Mouse (Mus musculus): ENCODE measurements around the gene Sde2.
A peak's percentile ranks its signal among the peaks of the same experiment; 100 is the strongest.
"Not testable (repeated sequence)": the region's sequence is repeated elsewhere in the genome, so short reads cannot be mapped to it uniquely, and the experiment has no call there.

Gene Sde2

DNA sequence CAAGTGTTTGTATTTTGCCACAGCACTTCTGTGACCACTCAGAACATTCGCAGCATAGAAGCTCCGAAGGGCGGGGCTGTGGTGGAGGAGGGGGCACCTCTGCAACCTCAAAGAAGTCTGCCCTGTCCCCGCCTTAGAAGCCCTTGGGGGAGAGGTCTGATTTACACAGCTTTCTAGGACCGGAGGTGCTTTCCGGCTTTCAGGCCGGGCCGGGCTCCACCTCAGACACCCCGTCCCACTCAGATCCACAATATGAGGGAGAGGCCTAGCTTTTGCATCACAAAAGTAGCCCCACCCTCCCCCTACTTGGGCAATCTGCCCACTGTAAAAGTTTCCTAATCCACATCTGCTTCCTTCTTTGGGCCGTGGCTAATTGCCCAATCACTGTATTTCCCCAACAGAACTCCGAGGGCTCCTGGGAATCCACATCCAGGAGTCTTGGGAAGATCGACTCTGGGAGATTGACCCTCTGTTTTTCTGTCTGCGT lies 37.7 kb downstream of the Sde2 start:
- DNase-seq (ENCODE audit: low spot score in 2 of 2): peak; percentile 74 to 89

DNA sequence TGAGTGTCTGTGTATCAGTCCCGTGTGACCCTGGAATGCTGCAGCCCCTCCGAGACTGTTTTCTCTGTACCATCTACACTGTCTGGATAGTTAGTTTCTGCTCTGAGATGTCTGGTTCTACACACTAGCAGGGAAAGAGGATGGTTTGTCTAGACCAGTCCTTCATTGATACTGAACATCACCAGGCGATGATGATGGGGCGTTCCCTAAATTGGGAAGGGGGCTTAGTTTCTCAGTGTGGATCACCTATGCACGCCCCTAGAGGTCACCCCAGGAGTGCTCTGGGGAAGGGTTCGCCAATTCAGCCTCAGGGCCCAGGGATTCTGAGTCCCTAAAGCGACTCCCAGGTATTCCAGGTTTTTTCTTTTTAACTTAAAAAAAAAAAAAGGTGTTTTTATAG lies 38.2 kb downstream of the Sde2 start:
- DNase-seq (ENCODE audit: low spot score in 2 of 2): no peak

DNA sequence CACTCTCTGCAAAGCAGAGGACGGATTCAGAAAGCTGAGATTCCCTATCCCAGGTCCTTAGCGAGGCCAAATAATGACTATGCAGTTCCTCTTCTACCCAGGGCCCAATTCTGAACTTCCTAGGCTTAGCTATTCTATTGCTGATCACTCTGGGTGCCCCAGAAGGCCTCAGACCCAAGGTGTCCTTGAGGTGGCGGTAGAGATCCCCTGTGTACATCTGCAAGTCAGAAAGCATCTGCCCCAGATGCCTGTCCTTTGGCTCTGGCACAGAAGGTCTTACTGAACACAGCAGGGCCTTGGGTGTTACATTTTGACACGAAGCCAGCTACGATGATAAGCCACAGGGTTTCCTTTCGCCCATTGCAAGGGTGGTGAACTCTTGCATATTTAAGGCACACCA lies 38.9 kb downstream of the Sde2 start:
- DNase-seq (ENCODE audit: low spot score in 2 of 2): no peak

DNA sequence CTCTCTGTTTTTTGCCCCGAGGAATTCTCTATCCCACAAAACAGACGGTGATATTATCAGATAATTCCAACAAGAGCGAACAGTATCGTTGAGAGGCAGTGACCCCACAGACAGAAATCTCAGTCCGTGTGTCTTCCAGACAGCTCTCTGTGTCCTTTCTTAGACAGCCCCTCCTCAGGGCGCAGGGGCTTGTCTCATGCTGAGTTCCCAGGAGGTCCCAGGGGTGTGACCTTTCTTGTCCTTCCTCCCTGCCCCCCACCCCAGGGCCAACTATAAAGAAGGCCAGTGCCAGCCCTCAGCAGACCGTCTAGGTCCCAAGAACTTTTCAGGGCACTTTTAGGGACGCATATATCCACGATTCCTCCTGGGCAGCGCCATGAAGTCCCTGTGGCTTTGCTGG lies 41.9 kb downstream of the Sde2 start, which contains the start of gene Lefty2:
Gene Lefty2, plus strand, starts transcription at position 301 of the 400 bp plus-strand sequence.
- no peak for DNase-seq (ENCODE audit: low spot score in 2 of 2)

DNA sequence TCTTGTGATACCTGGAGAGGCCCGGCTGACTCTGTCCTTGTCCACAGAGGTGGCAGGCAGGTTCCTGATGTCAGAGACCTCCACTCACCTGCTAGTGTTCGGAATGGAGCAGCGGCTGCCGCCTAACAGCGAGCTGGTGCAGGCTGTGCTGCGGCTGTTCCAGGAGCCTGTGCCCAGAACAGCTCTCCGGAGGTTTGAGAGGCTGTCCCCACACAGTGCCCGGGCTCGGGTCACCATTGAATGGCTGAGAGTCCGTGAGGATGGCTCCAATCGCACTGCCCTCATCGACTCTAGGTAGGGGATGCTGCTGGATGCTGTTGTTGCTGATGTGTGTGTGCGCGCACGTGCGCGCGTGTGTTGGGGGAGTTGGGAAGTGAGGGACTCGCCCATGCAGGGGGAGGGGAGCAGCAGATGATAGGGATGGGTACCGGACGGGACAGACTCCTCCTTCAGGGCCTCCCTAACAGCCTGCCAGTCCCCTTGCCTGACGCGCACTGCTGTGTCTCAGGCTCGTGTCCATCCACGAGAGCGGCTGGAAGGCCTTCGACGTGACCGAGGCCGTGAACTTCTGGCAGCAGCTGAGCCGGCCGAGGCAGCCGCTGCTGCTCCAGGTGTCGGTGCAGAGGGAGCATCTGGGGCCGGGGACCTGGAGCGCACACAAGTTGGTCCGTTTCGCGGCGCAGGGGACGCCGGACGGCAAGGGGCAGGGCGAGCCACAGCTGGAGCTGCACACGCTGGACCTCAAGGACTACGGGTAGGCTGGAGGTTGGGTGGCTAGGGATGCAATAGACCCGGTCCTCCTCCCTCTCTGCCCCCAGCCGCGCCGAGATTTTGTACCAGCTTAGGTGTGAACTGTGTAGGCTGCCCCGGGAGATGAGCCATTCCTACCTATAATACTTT lies 43.4 kb downstream of the Sde2 start:
- not testable (repeated sequence) for DNase-seq (ENCODE audit: low spot score in 2 of 2)

DNA sequence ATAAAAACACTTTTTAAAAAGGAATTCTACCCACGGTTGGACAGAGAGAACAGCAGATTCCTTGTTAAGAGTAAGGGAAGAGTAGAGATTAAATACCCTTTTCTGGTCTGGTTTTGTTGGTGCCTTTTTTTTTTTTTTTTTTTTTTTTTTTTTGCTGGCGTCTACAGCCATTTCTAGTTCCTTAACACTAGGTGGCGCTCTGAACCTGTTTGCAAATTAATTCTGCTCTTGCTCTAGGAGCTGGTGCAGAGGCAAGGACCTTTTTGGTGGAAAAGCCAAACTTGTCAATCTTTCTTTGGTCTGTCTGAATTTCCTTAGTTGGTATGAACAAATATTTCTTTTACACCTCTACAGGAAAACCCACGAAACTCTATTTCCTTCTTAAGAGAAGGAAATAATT lies 50.2 kb downstream of the Sde2 start:
- DNase-seq (ENCODE audit: low spot score in 2 of 2): no peak

DNA sequence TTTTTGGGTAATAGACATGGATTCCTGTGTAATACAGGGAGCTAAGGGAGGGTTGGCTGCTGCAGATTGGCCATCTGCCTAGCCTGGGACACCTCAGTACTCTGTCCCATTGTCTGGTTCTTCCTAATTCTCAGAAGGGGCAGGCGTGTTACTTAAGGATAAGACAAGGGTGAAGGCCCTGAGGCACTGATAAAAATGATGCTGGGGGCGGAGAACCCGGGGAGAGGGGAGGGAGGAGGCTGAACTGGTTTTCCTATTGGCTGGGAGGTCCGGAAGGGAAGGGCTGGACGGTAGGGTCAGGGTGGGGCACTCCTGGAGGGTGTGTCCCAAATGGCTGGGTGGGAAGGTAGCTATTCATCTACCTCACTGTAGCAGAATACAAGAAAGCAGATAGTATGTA lies 52.0 kb downstream of the Sde2 start:
- no peak for DNase-seq (ENCODE audit: low spot score in 2 of 2)

DNA sequence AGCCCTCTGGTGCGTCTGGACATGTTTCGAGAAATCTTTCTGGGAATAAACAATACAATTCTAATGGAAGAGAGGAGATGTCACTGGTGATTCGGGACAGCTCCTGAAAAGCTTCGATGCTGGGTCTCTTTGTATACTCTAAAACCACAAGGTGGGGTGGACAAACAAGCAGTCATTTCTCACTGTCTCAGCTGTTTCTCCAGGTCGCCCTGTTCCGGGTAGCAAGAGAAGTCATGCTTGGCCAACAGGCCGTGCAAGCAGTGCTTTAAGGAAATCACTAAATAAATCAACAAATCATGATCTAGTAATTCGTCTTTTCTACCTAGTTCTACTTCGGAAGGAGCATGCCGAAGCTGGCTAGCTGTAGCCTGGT lies 52.7 kb downstream of the Sde2 start:
- no peak for DNase-seq (ENCODE audit: low spot score in 2 of 2)

DNA sequence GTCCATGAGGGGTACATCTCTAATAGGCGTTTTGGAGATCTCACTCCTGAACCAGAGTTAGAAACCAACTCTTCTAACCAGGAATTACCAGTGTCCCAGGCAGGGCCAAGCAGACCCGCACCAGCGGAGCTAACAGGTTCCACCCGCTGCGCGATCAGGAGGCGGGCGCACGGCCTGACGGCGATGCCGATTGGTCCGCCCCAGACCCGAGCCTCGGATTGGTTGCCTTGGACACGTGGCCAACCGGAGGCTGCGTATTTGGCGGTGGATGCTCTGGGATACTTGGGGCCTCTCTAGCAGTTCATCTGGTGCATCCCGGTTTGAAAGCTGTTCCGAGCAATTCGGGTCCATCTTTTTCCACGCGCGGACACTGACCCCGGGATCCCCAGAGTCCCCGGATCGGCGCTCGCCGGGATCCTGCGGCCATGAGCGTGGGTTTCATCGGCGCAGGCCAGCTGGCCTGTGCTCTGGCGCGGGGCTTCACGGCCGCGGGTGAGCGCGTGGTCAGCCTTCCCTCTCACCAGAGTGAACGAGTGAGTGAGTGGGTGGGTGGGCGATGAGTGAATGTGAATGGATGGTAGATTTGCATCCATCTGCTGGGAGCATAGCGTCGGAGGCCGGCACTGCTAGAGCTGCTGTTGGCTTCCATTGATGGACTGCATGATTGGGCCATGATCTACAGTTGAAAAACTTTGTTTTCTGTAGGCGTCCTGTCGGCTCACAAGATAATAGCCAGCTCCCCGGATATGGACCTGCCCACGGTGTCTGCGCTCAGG lies 53.3 kb downstream of the Sde2 start, which contains the start of gene Pycr2:
Gene Pycr2, plus strand, starts transcription at position 255 of the 776 bp plus-strand sequence.
- DNase-seq (ENCODE audit: low spot score in 2 of 2): peak; percentile 88 to 89

DNA sequence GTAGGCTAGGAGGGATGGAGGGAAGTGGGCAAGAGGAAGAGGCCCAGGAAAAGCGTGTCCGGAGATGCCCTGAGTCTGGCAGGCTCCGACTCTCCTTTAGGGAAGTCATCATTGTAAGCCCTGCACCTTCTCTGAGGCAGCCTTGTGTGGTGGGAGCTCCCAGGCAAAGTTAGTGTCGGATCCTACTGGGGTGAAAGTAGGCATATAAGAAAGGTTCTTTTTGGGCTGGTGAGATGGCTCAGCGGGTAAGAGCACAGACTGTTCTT lies 53.8 kb downstream of the Sde2 start:
- DNase-seq (ENCODE audit: low spot score in 2 of 2): no peak

DNA sequence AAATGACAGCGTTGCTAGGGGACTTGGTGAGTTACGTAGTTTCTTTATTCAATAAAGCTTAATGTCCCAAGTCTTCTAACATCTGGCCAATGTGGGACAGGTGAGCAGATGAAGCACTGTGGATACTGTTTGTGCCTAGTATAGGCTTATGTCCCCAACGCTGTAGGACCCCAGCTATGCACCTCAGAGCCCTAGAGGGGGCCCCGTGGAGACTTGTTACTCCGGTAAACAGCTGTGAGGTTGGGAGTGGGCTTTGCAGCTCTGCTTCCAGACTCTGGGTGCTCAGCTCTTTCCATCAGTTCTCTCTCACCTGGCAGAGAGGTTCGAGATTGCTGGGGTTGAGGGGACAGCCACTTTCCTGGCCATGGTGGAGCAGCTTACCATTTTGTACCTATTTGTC lies 54.4 kb downstream of the Sde2 start:
- no peak for DNase-seq (ENCODE audit: low spot score in 2 of 2)

DNA sequence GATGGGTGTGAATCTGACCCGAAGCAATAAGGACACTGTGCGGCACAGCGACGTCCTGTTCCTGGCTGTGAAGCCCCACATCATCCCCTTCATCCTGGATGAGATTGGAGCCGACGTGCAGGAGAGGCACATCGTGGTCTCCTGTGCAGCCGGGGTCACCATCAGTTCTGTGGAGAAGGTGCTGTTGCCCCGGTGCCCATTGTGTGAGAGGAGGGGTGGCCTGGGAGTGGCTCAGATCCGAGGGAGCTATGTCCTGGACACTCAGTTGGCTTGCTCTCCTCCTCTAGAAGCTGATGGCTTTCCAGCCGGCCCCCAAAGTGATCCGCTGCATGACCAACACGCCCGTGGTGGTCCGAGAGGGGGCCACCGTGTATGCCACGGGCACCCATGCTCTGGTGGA lies 54.9 kb downstream of the Sde2 start:
- no peak for DNase-seq (ENCODE audit: low spot score in 2 of 2)

DNA sequence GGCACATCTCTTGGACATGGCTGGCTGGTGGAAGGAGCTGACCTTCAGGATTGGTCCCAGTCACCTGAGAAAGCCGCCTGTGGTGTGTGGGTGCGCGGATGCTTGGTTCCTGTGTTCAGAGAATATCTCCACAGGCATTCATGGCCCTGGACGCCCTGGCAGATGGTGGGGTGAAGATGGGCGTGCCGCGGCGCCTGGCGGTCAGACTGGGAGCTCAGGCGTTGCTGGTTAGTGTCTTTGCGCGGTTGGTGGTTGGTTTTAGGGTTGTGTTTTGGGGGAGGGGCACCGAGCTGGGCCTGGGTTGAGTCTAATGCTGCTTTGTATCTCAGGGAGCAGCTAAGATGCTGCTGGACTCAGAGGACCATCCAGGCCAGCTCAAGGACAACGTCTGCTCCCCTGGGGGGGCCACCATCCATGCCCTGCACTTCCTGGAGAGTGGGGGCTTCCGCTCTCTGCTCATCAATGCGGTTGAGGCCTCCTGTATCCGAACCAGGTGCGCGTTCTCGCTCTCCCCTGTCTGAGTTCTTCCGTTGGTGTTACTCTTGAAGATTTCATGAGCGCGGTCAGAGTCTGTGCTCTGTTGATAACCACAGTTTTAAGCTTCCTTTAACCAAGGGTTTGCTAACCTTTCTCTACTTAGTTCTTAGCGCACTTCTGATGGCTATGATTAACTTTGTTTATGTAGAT lies 55.7 kb downstream of the Sde2 start:
- no peak for DNase-seq (ENCODE audit: low spot score in 2 of 2)

DNA sequence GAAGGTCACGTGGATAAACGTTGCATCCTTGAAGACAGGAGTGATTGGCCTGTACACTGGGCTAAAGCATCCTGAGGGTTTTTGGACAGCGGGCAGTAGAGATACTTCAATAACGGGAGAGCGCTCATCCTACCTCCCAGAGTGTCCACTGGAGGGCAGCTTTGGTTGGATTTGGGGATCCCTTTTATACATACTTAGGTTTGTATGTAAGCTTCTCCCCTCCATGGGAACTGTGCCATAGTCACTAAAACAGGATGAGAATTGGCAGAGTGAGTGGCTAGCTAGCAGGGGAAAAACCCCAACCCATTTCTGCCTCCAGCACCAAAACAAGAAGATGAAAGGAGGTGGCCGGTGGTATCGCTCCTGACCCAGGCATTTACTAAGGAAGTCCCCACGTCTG lies 60.2 kb downstream of the Sde2 start:
- DNase-seq (ENCODE audit: low spot score in 2 of 2): no peak

DNA sequence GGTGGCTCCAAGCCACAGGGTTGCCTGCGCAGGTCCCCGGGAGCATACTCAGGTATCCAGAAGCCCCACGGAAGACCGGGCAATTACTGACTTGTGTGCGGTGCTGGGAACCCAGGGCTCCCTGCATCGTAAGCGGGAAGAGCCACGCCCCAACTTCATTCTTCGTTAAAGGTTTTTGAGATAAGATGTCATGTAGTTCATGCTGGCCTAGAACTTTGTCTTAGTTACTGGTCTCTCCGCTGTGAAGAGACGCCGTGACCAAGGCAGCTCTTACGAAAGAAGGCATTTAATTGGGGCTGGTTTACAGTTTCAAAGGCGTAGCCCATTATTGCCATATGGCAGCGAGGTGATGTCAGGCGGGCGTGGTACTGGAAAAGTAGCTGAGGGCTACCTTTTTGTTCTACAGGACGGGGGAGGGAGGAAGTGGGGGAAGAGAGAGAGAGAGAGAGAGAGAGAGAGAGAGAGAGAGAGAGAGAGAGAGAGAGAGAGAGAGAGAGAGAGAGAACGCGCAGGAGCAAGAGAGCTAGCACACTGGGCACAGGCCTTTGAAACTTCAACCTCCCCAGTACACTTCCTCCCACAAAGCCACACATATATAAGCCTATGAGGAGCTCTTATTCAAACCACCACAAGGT lies 60.8 kb downstream of the Sde2 start:
- peak in 1 of 2 experiments; percentile 58 for DNase-seq (ENCODE audit: low spot score in 2 of 2)

DNA sequence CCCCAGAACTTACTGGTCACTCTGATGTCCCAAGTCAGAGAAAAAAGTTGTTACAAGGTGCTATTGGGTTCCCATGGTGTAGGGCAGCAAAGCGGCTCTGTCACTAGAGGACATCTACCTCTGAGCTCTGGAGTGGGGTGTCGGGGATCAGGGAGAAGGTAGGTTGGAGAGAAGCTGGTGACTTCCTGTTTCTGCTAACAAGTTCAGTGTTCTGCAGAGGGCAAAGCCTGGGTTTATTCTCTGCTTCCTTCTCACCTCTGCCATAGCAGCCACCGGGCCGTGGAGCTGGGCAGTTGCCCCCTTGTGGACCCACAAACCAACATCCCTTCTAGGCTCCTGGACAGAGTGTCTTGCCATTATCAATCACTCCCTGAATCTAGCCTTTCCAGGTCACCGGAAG lies 61.9 kb downstream of the Sde2 start:
- DNase-seq (ENCODE audit: low spot score in 2 of 2): no peak

DNA sequence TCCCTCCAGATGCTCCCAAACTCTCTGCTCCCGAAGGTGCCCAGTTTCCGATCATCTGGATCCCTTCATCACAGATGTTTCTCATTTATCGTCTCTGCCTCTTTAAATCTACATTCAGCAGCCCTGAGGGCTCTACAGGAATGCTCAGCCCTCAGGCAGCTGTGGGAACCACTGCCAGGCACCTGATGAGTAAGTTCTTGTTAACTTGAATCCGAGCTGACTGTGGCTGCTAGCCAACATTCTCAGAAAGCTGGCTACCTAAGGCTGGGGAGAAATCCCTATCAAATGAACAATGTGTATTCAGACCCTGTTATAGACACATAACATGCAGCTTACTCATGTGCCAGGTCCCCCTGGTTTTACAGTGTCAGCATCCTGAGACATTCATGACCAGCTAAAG lies 62.9 kb downstream of the Sde2 start:
- no peak for DNase-seq (ENCODE audit: low spot score in 2 of 2)

DNA sequence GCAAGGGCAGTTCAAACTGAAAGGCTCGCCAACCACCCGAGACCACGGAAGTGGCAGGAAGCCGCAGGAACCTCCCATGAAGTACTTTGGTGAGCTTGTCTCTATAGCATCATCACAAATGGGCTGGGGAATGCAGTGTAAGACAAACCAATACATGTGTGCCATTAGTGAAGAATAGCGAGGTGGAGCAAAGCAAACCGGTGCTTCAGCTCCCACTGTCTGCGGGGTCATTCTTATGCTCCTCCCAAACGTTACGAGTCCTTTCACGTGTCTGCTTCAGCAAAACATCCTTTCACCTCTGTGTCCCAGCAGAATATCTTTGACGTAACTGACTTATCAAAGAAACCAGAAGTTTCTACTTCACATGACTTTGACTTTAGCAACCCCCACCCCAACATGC lies 65.5 kb downstream of the Sde2 start:
- DNase-seq (ENCODE audit: low spot score in 2 of 2): no peak

DNA sequence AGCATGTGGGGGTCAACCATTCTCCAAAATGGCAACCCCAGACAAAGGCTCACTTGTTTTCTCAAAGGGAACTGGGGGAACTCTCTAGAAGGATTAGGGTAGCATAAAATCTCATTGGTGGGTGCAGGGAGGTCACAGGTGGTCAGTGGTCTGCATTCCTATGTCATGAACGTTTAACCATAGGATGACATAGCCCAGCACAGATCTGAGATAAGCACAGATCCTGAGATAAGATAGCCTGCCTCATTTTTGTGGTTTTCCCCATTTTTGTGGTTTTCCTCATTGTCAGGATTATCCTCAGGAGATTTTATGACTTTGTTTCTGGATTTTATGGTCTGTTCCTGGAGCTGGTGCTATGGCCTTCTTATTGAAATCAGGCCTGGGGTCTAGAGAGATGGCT lies 66.1 kb downstream of the Sde2 start:
- DNase-seq (ENCODE audit: low spot score in 2 of 2): no peak

Data from urinary bladder, adult 18-20 months (tissue).